Mouse (Mus musculus) midbrain, embryonic 11.5 days (tissue): Measurements from ENCODE around the gene Sorcs2. TPM values are rescaled to one million over a fixed set of nuclear protein-coding genes. Genes with fewer than 3 reads are reported as not detected.
A peak's percentile ranks its signal among the peaks of the same experiment; 100 is the strongest.

ENCODE experiments used
- ATAC-seq: fragments of 200-750 bp; cut with Nextera tagmentation; 2 replicates; pipeline ENCODE4 v1.8.0; 2017; ENCODE audit warnings: moderate TSS enrichment, moderate library complexity; ENCODE audit not compliant: low FRiP score
- DNase-seq: peaks from one replicate; pipeline ENCODE4 v3.0.0; 2015; ENCODE audit warnings: low spot score; ENCODE audit errors: missing footprints
- H3K27ac ChIP-seq: fragments of 300-500 bp; sonication (generic); 2 replicates; pipeline ENCODE4 v1.5.1; 2014; ENCODE audit warnings: low read depth, low read length
- H3K27me3 ChIP-seq: fragments of 300-500 bp; sonication (generic); 2 replicates; pipeline ENCODE4 v1.6.1; 2014; ENCODE audit warnings: mild to moderate bottlenecking, low read length, moderate library complexity, mixed read lengths; ENCODE audit not compliant: control insufficient read depth, insufficient read depth
- H3K36me3 ChIP-seq: fragments of 300-500 bp; sonication (generic); 2 replicates; pipeline ENCODE4 v1.6.1; 2014; ENCODE audit warnings: mild to moderate bottlenecking, low read length, moderate library complexity, mixed read lengths; ENCODE audit not compliant: control insufficient read depth, insufficient read depth
- H3K4me1 ChIP-seq: fragments of 300-500 bp; sonication (generic); 2 replicates; pipeline ENCODE4 v1.6.1; 2014; ENCODE audit warnings: low read length; ENCODE audit not compliant: control insufficient read depth, insufficient read depth
- H3K4me2 ChIP-seq: fragments of 300-500 bp; sonication (generic); 2 replicates; pipeline ENCODE4 v1.6.1; 2014; ENCODE audit warnings: mild to moderate bottlenecking, moderate library complexity
- H3K4me3 ChIP-seq: fragments of 300-500 bp; sonication (generic); 2 replicates; pipeline ENCODE4 v1.5.1; 2014; ENCODE audit warnings: low read depth, low read length
- H3K9ac ChIP-seq: fragments of 300-500 bp; sonication (generic); 2 replicates; pipeline ENCODE4 v1.6.1; 2014; ENCODE audit warnings: low read length
- H3K9me3 ChIP-seq: fragments of 300-500 bp; sonication (generic); 2 replicates; pipeline ENCODE4 v1.6.1; 2016; ENCODE audit warnings: low read length; ENCODE audit not compliant: control insufficient read depth
- WGBS: fragments of 180-500 bp; shearing (Covaris S2); extraction: QIAGEN DNeasy Blood & Tissue Kit; methylation state at CpG from one replicate; pipeline ENCODE4 v1.1.7; 2014; 5-methylcytosine and 5-hydroxymethylcytosine counted together
- microRNA-seq: library from miRNA; unstranded; fragments of <30 nt; microRNA quantifications from one replicate; pipeline ENCODE4, GENCODE M21; 2017
- polyA plus RNA-seq: library from polyadenylated mRNA; unstranded; fragments of >200 nt; fragmentation: Nextera tagmentation; extraction: Ambion mirVana; gene quantifications from 2 replicates; pipeline ENCODE4 v1.2.1, GENCODE M21; 2014

Gene Sorcs2
- polyA plus RNA-seq, 1 experiment from 2014 or later: 7.3 TPM

DNA sequence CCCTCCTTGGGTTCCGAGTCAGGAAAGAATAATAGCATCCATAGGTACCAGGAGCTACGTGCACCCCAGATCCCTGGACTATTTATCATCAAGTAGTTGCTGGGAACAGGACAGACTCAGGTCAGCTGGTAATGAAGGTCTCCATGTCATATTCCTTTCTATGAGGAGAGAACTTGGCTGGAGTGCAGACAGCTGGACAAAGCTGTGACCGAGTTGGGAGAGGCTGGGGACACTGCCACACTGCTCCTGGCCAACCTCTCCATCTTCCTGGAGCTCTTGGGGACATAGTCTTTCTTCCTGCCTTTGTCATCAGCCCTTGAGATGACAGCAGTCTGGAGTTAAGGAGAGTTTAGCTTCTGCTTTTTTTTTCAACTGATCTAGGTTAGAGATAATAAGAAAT, 428.1 kb downstream of the Sorcs2 start:
- peak overlapping the region; percentile 67 for H3K27ac ChIP-seq
- no peak overlapping the region for H3K9ac ChIP-seq
- peaks cover 15% of the 10 kb centered on the region for H3K4me1 ChIP-seq
- no peaks in the 10 kb centered on the region; the same call in 1 of the 2 replicates for H3K9me3 ChIP-seq
- H3K36me3 ChIP-seq: peaks cover 3% of the 10 kb centered on the region
- 86% methylated on average over 3 of the region's 3 CpGs for WGBS
- ATAC-seq: no peak
- DNase-seq: no peak
- no peaks in the 10 kb centered on the region for H3K27me3 ChIP-seq
- no peak overlapping the region for H3K4me2 ChIP-seq
- no peak overlapping the region for H3K4me3 ChIP-seq

Small RNAs within 50 kb of the gene (microRNA-seq; reads per million reads assigned to microRNA genes)
- 44.7 reads per million, percentile 45 among the genes with 10 or more reads in this experiment for gene Mir7689

Other genes starting within 250 kb of the Sorcs2 start
- 0.16 TPM in 1 of 2 replicates, not detected in the other for gene Psapl1, start 194.1 kb downstream of the Sorcs2 start, polyA plus RNA-seq
- gene Grpel1, start 66.9 kb upstream of the Sorcs2 start, polyA plus RNA-seq: 58.0 and 58.5 TPM in 2 replicates
- gene Tada2b, start 86.1 kb upstream of the Sorcs2 start, polyA plus RNA-seq: 3.7 and 4.6 TPM in 2 replicates
- gene Ccdc96, start 86.4 kb upstream of the Sorcs2 start, polyA plus RNA-seq: 4.1 and 4.2 TPM in 2 replicates
- 41.2 TPM in 2 replicates for gene Tbc1d14, start 195.1 kb upstream of the Sorcs2 start, polyA plus RNA-seq